Mouse (Mus musculus): ENCODE measurements at regions not wholly inside any gene's neighbourhood (a gene's known extent, or its start where the extent isn't known, plus 50 kb on each side); places are given as distances from the start of the nearest gene placed in this dataset.

- no peak for ATAC-seq (ENCODE audit: low FRiP score)
- Histone ChIP-seq H3K4me2 (0 out of 2 replicates have a peak overlapping the region, but pooled peaks have one; percentile 0), H3K9me3 (peaks cover 4% of the 10 kb centered on the region; the same call in 1 of the 2 replicates), H3K27me3 (peaks cover 4% of the 10 kb centered on the region; the same call in 1 of the 2 replicates), H3K27ac (no peak overlapping the region), H3K9ac (no peak overlapping the region), H3K4me1 (replicated peaks) (peaks cover 42% of the 10 kb centered on the region), H3K36me3 (no peaks in the 10 kb centered on the region), H3K4me3 (no peak overlapping the region)
- 60% methylated on average over 24 of the region's 24 CpGs for WGBS
Measured at GRCm38 (mm10) chr8:91747174-91747859, 54.5 kb downstream of the Irx3 start.

GRCm38 (mm10) chr8:91724646-91725045 is 77.2 kb downstream of the Irx3 start:
- ATAC-seq (ENCODE audit: low FRiP score), result no peak
- no peaks in the 10 kb centered on the region for H3K9me3 ChIP-seq
- 0 out of 2 replicates have a peak, but pooled peaks cover 4% of the 10 kb centered on the region for H3K27me3 ChIP-seq
- no peak overlapping the region for H3K4me2 ChIP-seq
- 92% methylated on average over 2 of the region's 2 CpGs for WGBS
- H3K9ac ChIP-seq, result no peak overlapping the region
- no peaks in the 10 kb centered on the region for H3K36me3 ChIP-seq
- H3K4me1 ChIP-seq (replicated peaks), result no peaks in the 10 kb centered on the region
- H3K4me3 ChIP-seq, result no peak overlapping the region
- H3K27ac ChIP-seq, result no peak overlapping the region
